Mouse (Mus musculus) embryonic fibroblast, embryonic 13.5 days (primary cell): ENCODE measurements around the gene Agap3.

Experiments used
- CTCF ChIP-seq: IDR thresholded peaks from 2 replicates; pipeline ENCODE4 v1.5.1; 2011; ENCODE audit warnings: mild to moderate bottlenecking, control low read depth, low read length, moderate library complexity, borderline replicate concordance; ENCODE audit not compliant: insufficient read depth
- POLR2A ChIP-seq: IDR thresholded peaks from 2 replicates; pipeline ENCODE4 v1.6.1; 2011; ENCODE audit warnings: low read depth, mild to moderate bottlenecking, control low read depth, low read length, moderate library complexity

DNA sequence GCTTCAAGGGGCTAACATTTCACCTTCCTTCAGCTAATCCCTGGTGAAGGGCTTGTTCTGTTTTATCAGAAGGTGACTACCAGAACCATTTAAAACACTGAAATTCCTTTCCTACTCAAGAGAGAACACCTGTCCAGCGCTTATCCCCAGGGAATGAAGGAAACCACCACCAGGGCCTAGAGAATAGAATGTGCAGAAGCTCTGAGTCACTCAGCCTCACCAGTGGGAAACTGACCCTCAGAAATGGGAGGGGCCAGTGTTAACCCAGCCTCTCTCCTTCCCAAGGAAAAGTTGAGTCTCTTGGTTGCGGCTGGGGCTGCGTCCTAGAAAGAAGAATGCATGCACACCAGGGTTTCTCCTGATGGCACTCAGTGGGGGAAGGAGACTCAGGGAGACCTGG, 3.1 kb downstream of the Agap3 start:
- TF ChIP-seq POLR2A (no peak), CTCF (no peak)
